Mouse (Mus musculus) liver, adult 2 months (tissue): ENCODE measurements around the gene Mrpl42.

Experiments used
- CTCF ChIP-seq: fragments of 200-500 bp; IDR thresholded peaks from 2 replicates; pipeline ENCODE4 v1.5.1; 2011; ENCODE audit warnings: low read depth, low read length, control low read depth
- POLR2A ChIP-seq: fragments of 200-500 bp; IDR thresholded peaks from 2 replicates; pipeline ENCODE4 v1.6.1; 2011; ENCODE audit warnings: low read length, control low read depth; ENCODE audit not compliant: insufficient read depth; ENCODE audit errors: extremely low read depth

DNA sequence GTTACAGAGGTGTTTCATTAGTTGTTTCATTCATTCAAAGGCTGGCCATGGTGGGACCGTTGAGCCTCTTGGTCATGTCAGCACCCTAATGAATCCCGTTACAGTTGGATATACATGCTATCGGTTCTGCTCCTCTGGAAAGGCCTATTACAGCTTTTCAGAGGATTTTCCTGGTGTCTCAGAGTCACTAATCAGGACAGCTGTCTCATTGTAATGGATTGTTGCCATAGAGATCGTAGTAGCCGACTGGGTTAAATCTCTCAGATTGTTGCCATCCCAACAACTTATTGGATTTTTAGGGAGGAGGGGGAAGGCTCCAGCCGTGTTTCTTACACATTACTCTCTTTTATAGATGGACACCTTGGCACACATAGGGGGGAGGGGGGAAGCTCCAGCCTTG, 37.2 kb downstream of the Mrpl42 start:
- TF ChIP-seq POLR2A (no peak), CTCF (no peak)
